Mouse (Mus musculus) testis, adult 2 months (tissue): ENCODE results near the gene Nomo1. TPM values are rescaled to one million over a fixed set of nuclear protein-coding genes. Genes with fewer than 3 reads are reported as not detected.

Experiments
- H3K27ac ChIP-seq: fragments of 200-500 bp; 2 replicates; pipeline ENCODE4 v1.5.1; 2012; ENCODE audit warnings: low read depth, low read length; ENCODE audit not compliant: control insufficient read depth, insufficient read depth
- H3K27me3 ChIP-seq: fragments of 200-500 bp; 2 replicates; pipeline ENCODE4 v1.6.1; 2012; ENCODE audit warnings: mild to moderate bottlenecking, low read length, moderate library complexity; ENCODE audit not compliant: control insufficient read depth, insufficient read depth
- H3K36me3 ChIP-seq: fragments of 200-500 bp; 2 replicates; pipeline ENCODE4 v1.6.1; 2012; ENCODE audit warnings: mild to moderate bottlenecking, low read length; ENCODE audit not compliant: control insufficient read depth, insufficient read depth
- H3K4me1 ChIP-seq: fragments of 200-500 bp; 2 replicates; pipeline ENCODE4 v1.6.1; 2012; ENCODE audit warnings: low read length; ENCODE audit not compliant: control insufficient read depth, insufficient read depth
- H3K4me3 ChIP-seq: fragments of 200-500 bp; 2 replicates; pipeline ENCODE4 v1.5.1; 2012; ENCODE audit warnings: low read depth, mild to moderate bottlenecking, low read length, moderate library complexity, mixed read lengths; ENCODE audit not compliant: control insufficient read depth
- CTCF ChIP-seq: fragments of 200-500 bp; IDR thresholded peaks from 2 replicates; pipeline ENCODE4 v1.5.1; 2012; ENCODE audit warnings: low read depth, mild to moderate bottlenecking, inconsistent platforms, low read length, moderate library complexity; ENCODE audit not compliant: control insufficient read depth, insufficient read depth, insufficient replicate concordance
- POLR2A ChIP-seq: fragments of 200-500 bp; IDR thresholded peaks from 2 replicates; pipeline ENCODE4 v1.6.1; 2012; ENCODE audit warnings: low read depth, mild to moderate bottlenecking, inconsistent platforms, low read length, moderate library complexity; ENCODE audit not compliant: control insufficient read depth
- polyA plus RNA-seq: library from polyadenylated mRNA; depleted of rRNA; stranded (reverse); fragments of >200 nt; gene quantifications from 2 replicates; pipeline ENCODE4 v1.2.3, GENCODE M21; 2012

Nomo1 gene
- polyA plus RNA-seq, 1 experiment, result 48.7 TPM

GRCm38 (mm10) chr7:46045882-46046281, 12.4 kb downstream of the Nomo1 start:
- TF ChIP-seq POLR2A (no peak), CTCF (no peak)
- Histone ChIP-seq H3K4me3 (no peak overlapping the region), H3K36me3 (no peaks in the 10 kb centered on the region; the same call in none of the 2 replicates)

DNA sequence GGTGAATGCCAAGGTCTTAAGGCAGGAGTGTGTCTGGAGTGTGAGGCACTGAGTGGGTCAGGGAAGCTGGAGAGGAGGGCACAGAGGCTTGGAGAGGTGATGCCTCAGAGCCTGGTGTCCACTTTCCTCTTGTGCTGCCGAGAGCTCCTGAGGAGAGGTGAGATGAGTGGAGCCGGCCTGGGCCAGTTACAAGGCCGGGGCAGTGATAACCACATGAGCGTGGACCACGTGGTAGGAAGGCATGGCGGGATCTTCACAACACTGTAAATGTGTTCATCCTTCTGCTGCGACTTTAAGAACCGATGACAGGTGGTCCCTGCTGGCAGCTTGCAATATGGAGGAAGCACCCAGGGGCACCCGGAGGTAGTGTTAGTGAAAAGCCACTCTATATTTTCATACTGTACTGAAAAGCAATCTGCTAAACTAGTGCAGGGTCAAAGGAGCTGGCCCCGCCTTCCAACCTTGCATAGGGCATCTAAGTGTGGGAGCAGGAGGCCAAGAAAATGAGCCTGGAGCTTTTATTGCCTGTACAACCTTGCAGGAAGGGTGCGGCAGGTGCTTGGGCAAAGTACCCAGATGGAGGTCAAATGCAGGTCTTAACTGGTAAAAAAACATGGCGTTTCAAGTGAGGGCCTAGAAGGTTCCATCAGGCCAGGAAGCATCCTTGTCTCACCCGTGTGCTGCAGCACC, 14.5 kb downstream of the Nomo1 start:
- Histone ChIP-seq H3K27me3 (no peaks in the 10 kb centered on the region), H3K36me3 (no peaks in the 10 kb centered on the region; the same call in none of the 2 replicates), H3K4me1 (no peaks in the 10 kb centered on the region), H3K4me3 (no peak overlapping the region), H3K27ac (no peak overlapping the region)
- TF ChIP-seq CTCF, result no peak
- no peak for TF ChIP-seq POLR2A

More at GRCm38 (mm10) chr7:46045882-46046281, 12.4 kb downstream of the Nomo1 start:
- no peak overlapping the region for H3K27ac ChIP-seq
- no peaks in the 10 kb centered on the region for H3K4me1 ChIP-seq
- H3K27me3 ChIP-seq, result no peaks in the 10 kb centered on the region

- H3K4me3 ChIP-seq, result no peak overlapping the region
- H3K27me3 ChIP-seq, result no peaks in the 10 kb centered on the region
- H3K27ac ChIP-seq, result no peak overlapping the region
- TF ChIP-seq CTCF, result no peak
- no peak for TF ChIP-seq POLR2A
- H3K4me1 ChIP-seq, result no peaks in the 10 kb centered on the region
- peaks cover 2% of the 10 kb centered on the region for H3K36me3 ChIP-seq
These were observed 16.5 kb downstream of the Nomo1 start for GRCm38 (mm10) chr7:46049981-46050380.

GRCm38 (mm10) chr7:46052161-46052821, 18.8 kb downstream of the Nomo1 start:
- no peak for TF ChIP-seq POLR2A
- TF ChIP-seq CTCF, result no peak
- Histone ChIP-seq H3K4me3 (no peak overlapping the region), H3K27ac (no peak overlapping the region), H3K4me1 (no peaks in the 10 kb centered on the region), H3K27me3 (no peaks in the 10 kb centered on the region), H3K36me3 (peaks cover 2% of the 10 kb centered on the region)

DNA sequence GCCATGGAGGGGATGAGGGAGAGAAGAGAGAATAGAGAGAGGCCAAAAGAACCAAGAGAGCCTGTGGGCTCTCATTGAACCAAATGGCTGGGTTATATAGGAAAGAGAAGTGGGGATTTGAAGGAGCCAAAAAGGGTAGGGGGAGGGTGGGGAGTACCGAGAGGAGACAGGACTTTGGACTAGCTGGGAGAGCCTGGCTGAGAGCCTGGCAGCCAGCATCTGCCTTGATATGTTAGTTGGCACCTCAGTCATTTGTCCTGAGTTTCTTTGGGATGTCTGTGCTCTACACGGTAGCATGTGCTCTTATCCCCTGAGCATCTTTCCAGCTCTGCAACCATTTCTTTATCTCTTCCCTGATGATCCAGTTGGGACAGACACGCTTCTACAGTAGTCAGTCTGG, 20.1 kb downstream of the Nomo1 start:
- Histone ChIP-seq H3K4me1 (no peaks in the 10 kb centered on the region), H3K4me3 (no peak overlapping the region), H3K27ac (no peak overlapping the region), H3K36me3 (peaks cover 2% of the 10 kb centered on the region; the same call in 1 of the 2 replicates), H3K27me3 (no peaks in the 10 kb centered on the region)
- TF ChIP-seq CTCF, result no peak
- no peak for TF ChIP-seq POLR2A

DNA sequence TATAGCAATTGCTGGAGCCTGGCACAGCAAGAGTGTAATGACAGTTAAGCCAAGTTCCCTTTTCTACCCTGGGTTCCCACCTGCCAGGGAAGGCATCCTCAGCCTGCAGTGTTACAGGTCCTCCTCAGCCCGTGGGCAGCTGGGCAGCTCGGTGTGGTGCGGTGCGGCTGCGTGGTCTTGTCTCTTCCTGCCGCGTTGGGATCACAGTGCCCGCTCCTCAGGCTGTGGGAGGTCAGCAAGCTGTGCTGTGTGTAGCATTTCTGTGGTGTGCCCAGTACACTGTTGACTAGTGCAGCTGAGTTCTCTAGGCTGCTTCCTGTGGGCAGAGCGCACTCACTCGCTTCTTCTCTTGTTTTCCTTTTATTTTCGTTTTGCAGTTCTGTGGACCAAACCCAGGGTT, 25.4 kb downstream of the Nomo1 start:
- H3K27me3 ChIP-seq, result no peaks in the 10 kb centered on the region
- TF ChIP-seq POLR2A (no peak), CTCF (no peak)
- no peak overlapping the region for H3K4me3 ChIP-seq
- H3K4me1 ChIP-seq, result no peaks in the 10 kb centered on the region
- peaks cover 5% of the 10 kb centered on the region for H3K36me3 ChIP-seq
- H3K27ac ChIP-seq, result no peak overlapping the region

DNA sequence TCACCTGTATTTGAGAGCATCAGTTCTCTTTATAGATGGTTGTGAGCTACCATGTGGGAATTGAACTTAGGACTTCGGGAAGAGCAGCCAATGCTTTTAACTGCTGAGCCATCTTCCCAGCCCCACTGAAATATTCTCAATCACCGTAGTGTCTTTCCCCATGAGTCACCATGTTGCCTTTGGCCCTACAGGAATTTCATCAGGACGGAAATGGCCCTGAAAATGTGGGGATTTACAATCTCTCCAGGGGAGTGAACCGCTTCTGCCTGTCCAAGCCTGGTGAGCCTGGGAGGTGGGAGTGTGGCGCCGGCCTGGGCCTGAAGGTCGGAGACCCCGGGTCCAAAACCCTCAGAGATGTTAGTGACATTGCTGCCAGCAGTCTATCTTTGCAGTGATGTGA, 27.2 kb downstream of the Nomo1 start:
- H3K27ac ChIP-seq, result no peak overlapping the region
- H3K4me3 ChIP-seq, result no peak overlapping the region
- peaks cover 3% of the 10 kb centered on the region; the same call in 1 of the 2 replicates for H3K36me3 ChIP-seq
- TF ChIP-seq CTCF, result no peak
- TF ChIP-seq POLR2A, result no peak
- no peaks in the 10 kb centered on the region for H3K4me1 ChIP-seq
- H3K27me3 ChIP-seq, result no peaks in the 10 kb centered on the region
